Mouse (Mus musculus): ENCODE results near the gene Fgf8. TPM values are rescaled to one million over a fixed set of nuclear protein-coding genes. Genes with fewer than 3 reads are reported as not detected.
A peak's percentile ranks its signal among the peaks of the same experiment; 100 is the strongest.

The Fgf8 gene
- polyA plus RNA-seq, 1 experiment from 2014 or later = not detected

DNA sequence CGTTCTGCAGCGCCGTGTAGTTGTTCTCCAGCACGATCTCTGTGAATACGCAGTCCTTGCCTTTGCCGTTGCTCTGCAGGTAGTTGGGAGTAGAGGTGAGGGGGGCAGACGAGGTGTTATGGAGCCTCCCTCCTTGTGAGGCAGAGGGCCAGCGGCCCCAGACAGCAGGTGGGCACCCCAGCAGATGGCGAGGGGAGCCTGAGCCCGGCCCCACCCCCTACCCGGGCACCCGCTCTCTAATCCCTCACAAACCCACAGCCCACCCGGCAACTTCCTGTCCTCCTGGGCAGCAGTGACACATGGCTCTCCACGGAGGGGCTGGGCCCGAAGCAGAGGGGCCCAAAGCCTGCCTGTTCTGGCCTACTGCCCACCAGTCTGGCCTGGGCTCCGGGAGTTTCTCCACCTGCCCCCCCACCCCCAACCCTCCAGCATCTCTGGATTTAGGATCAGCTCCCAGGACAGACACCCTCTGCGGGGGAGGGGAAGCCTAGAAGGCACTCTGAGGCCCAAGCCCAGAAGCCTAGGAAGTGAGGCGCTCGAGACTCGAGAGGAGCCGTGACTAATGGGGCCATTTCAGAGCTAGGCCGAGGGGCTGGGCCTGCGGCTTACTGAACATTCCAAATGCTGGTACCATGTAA, 5.4 kb downstream of the Fgf8 start:
- peaks cover 19% of the 10 kb centered on the region for H3K4me1 ChIP-seq
- peak overlapping the region; percentile 52 for H3K4me2 ChIP-seq
- H3K27ac ChIP-seq = no peak overlapping the region
- 21% methylated on average over 23 of the region's 23 CpGs for WGBS (ENCODE audit: insufficient replicate concordance)
- no peaks in the 10 kb centered on the region for H3K9me3 ChIP-seq (replicated peaks)
- peak overlapping the region; percentile 22; the same call in 1 of the 2 replicates for H3K4me3 ChIP-seq
- H3K36me3 ChIP-seq = no peaks in the 10 kb centered on the region
- H3K27me3 ChIP-seq (replicated peaks) = peaks cover 100% of the 10 kb centered on the region
- H3K9ac ChIP-seq = no peak overlapping the region
- 0 out of 2 replicates have a peak, but pooled peaks have one; percentile 11 for ATAC-seq

DNA sequence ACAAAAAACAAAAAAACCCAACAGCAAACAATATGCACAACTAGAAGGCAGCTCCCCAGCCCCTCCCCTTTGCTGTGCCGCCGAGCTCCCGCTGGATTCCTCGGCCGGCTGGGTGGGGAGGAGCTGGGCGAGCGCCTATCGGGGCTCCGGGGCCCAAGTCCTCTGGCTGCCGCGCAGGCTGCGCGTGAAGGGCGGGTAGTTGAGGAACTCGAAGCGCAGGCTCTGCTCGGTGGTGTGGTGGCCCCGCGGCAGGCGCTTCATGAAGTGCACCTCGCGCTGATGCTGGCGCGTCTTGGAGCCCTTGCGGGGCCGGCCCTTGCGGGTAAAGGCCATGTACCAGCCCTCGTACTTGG, 5.9 kb downstream of the Fgf8 start:
- peaks cover 100% of the 10 kb centered on the region for H3K27me3 ChIP-seq (replicated peaks)
- WGBS (ENCODE audit: insufficient replicate concordance) = 1% methylated on average over 28 of the region's 28 CpGs
- no peak overlapping the region for H3K27ac ChIP-seq
- peaks cover 14% of the 10 kb centered on the region for H3K4me1 ChIP-seq
- H3K4me2 ChIP-seq = peak overlapping the region; percentile 52
- no peak overlapping the region for H3K9ac ChIP-seq
- peak overlapping the region; percentile 22; the same call in 1 of the 2 replicates for H3K4me3 ChIP-seq
- no peaks in the 10 kb centered on the region for H3K36me3 ChIP-seq
- ATAC-seq = peak; percentile 57
- no peaks in the 10 kb centered on the region for H3K9me3 ChIP-seq (replicated peaks)

- 50% methylated on average over 1 of the region's 1 CpGs for WGBS (ENCODE audit: insufficient replicate concordance)
- Histone ChIP-seq H3K36me3 (no peaks in the 10 kb centered on the region), H3K4me2 (no peak overlapping the region), H3K4me3 (no peak overlapping the region), H3K27ac (no peak overlapping the region), H3K9me3 (replicated peaks) (no peaks in the 10 kb centered on the region), H3K9ac (no peak overlapping the region), H3K4me1 (peaks cover 10% of the 10 kb centered on the region), H3K27me3 (replicated peaks) (peaks cover 100% of the 10 kb centered on the region)
- no peak for ATAC-seq
These were observed 6.5 kb downstream of the Fgf8 start for GRCm38 (mm10) chr19:45736241-45736640.

- H3K27me3 ChIP-seq (replicated peaks) = peaks cover 100% of the 10 kb centered on the region
- no peak overlapping the region for H3K4me2 ChIP-seq
- no peak overlapping the region for H3K27ac ChIP-seq
- no peaks in the 10 kb centered on the region for H3K36me3 ChIP-seq
- no peak overlapping the region for H3K9ac ChIP-seq
- peaks cover 10% of the 10 kb centered on the region for H3K4me1 ChIP-seq
- no peak overlapping the region for H3K4me3 ChIP-seq
- no peaks in the 10 kb centered on the region for H3K9me3 ChIP-seq (replicated peaks)
- ATAC-seq = no peak
- 51% methylated on average over 7 of the region's 7 CpGs for WGBS (ENCODE audit: insufficient replicate concordance)
These were observed 8.0 kb downstream of the Fgf8 start for GRCm38 (mm10) chr19:45734762-45735161.

DNA sequence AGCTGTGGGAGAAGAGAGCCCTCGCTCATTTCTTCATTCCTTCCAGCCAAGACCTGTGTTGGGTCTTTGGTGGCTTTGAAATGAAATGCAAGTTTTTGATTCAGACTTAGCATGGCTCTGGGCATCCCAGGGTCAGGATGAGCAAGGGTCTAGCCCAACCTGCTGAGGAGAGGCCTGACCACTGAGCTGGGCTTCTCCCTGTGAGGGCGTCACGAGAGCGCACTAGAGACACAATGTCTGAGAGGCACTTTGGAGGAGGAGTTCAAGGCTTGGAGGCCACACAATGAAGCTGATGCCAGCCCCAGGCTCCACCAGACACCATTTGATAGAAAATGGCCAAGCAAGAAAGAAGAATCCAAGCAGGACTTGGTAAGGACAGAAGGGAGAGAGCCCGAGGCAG, 8.5 kb downstream of the Fgf8 start:
- Histone ChIP-seq H3K9ac (no peak overlapping the region), H3K27ac (no peak overlapping the region), H3K4me3 (no peak overlapping the region), H3K36me3 (no peaks in the 10 kb centered on the region), H3K4me2 (no peak overlapping the region), H3K27me3 (replicated peaks) (peaks cover 96% of the 10 kb centered on the region), H3K9me3 (replicated peaks) (no peaks in the 10 kb centered on the region), H3K4me1 (peaks cover 10% of the 10 kb centered on the region)
- 61% methylated on average over 5 of the region's 5 CpGs for WGBS (ENCODE audit: insufficient replicate concordance)
- no peak for ATAC-seq

GRCm38 (mm10) chr19:45733564-45733963, 9.2 kb downstream of the Fgf8 start:
- peaks cover 10% of the 10 kb centered on the region for H3K4me1 ChIP-seq
- H3K4me3 ChIP-seq = no peak overlapping the region
- no peaks in the 10 kb centered on the region for H3K9me3 ChIP-seq (replicated peaks)
- no peak overlapping the region for H3K4me2 ChIP-seq
- H3K9ac ChIP-seq = no peak overlapping the region
- H3K27ac ChIP-seq = no peak overlapping the region
- no peak for ATAC-seq
- 21% methylated on average over 10 of the region's 10 CpGs for WGBS (ENCODE audit: insufficient replicate concordance)
- H3K36me3 ChIP-seq = no peaks in the 10 kb centered on the region
- peaks cover 90% of the 10 kb centered on the region for H3K27me3 ChIP-seq (replicated peaks)

- Histone ChIP-seq H3K4me1 (0 out of 2 replicates have a peak, but pooled peaks cover under 1% of the 10 kb centered on the region), H3K9ac (no peak overlapping the region), H3K9me3 (replicated peaks) (no peaks in the 10 kb centered on the region), H3K27me3 (replicated peaks) (peaks cover 81% of the 10 kb centered on the region), H3K4me3 (no peak overlapping the region), H3K36me3 (no peaks in the 10 kb centered on the region), H3K27ac (no peak overlapping the region), H3K4me2 (no peak overlapping the region)
- 73% methylated on average over 7 of the region's 7 CpGs for WGBS (ENCODE audit: insufficient replicate concordance)
- ATAC-seq = no peak
These were observed 11.1 kb downstream of the Fgf8 start for GRCm38 (mm10) chr19:45731658-45732057.

- Histone ChIP-seq H3K27me3 (replicated peaks) (peaks cover 78% of the 10 kb centered on the region), H3K4me1 (no peaks in the 10 kb centered on the region), H3K9me3 (replicated peaks) (no peaks in the 10 kb centered on the region), H3K27ac (no peak overlapping the region), H3K4me3 (no peak overlapping the region), H3K36me3 (no peaks in the 10 kb centered on the region), H3K4me2 (no peak overlapping the region), H3K9ac (no peak overlapping the region)
- ATAC-seq = no peak
- WGBS (ENCODE audit: insufficient replicate concordance) = 57% methylated on average over 8 of the region's 8 CpGs
These were observed 12.7 kb downstream of the Fgf8 start for GRCm38 (mm10) chr19:45730042-45730441.

DNA sequence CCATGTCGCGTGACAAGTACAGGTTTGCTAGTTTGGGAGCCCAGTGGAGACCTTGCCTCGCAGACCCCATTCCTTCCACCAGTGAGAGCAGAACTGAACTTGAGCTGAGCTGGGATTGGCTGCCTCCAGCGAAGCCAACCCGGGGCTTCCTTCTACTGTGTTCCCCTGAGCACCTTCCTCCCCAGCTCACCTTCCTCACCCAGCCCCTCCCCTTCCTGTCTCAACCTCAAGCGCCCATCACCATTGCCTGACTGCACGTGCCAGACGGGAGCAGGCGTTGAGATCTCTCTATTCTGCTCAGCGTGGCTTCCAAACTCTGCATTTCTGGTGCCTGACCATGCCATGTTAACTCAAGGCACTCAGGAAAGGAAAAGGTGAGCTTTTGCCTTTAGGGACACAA, 15.5 kb downstream of the Fgf8 start:
- no peak overlapping the region for H3K4me2 ChIP-seq
- H3K9me3 ChIP-seq (replicated peaks) = no peaks in the 10 kb centered on the region
- H3K4me3 ChIP-seq = no peak overlapping the region
- H3K27me3 ChIP-seq (replicated peaks) = peaks cover 50% of the 10 kb centered on the region
- 42% methylated on average over 10 of the region's 10 CpGs for WGBS (ENCODE audit: insufficient replicate concordance)
- no peaks in the 10 kb centered on the region for H3K36me3 ChIP-seq
- no peak overlapping the region for H3K9ac ChIP-seq
- no peak for ATAC-seq
- H3K4me1 ChIP-seq = no peaks in the 10 kb centered on the region
- no peak overlapping the region for H3K27ac ChIP-seq

GRCm38 (mm10) chr19:45725677-45726277, 16.9 kb downstream of the Fgf8 start:
- no peak overlapping the region for H3K4me3 ChIP-seq
- no peak for ATAC-seq
- peaks cover 41% of the 10 kb centered on the region for H3K27me3 ChIP-seq (replicated peaks)
- H3K4me2 ChIP-seq = no peak overlapping the region
- no peak overlapping the region for H3K27ac ChIP-seq
- no peaks in the 10 kb centered on the region for H3K4me1 ChIP-seq
- H3K9me3 ChIP-seq (replicated peaks) = no peaks in the 10 kb centered on the region
- H3K9ac ChIP-seq = no peak overlapping the region
- 50% methylated on average over 14 of the region's 14 CpGs for WGBS (ENCODE audit: insufficient replicate concordance)
- no peaks in the 10 kb centered on the region for H3K36me3 ChIP-seq

GRCm38 (mm10) chr19:45722188-45722587, 20.5 kb downstream of the Fgf8 start:
- 59% methylated on average over 5 of the region's 5 CpGs for WGBS (ENCODE audit: insufficient replicate concordance)
- H3K9me3 ChIP-seq (replicated peaks) = no peaks in the 10 kb centered on the region
- no peak overlapping the region for H3K27ac ChIP-seq
- no peak overlapping the region for H3K9ac ChIP-seq
- ATAC-seq = no peak
- no peak overlapping the region for H3K4me3 ChIP-seq
- peaks cover 7% of the 10 kb centered on the region; the same call in 1 of the 2 replicates for H3K4me1 ChIP-seq
- H3K36me3 ChIP-seq = no peaks in the 10 kb centered on the region
- H3K27me3 ChIP-seq (replicated peaks) = peaks cover 44% of the 10 kb centered on the region
- no peak overlapping the region for H3K4me2 ChIP-seq

DNA sequence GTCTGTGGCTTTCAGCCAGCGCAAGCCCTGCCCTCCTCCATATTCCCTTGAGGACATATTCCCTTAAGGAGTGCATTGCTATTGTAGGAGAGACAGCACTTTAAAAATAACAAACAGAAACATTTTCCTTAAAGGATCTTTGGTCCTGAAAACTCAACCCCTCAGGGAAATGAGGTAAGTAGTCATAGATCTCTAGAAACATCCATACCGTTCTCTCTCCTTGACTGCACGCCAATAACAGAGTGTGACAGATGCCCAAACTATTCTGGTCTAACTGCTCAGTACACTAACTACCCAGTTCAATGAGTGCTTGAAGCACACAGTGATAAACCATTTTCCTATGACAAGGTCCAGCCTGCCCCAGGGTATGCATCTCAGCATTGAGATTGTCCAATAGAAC, 24.4 kb downstream of the Fgf8 start:
- H3K4me3 ChIP-seq = no peak overlapping the region

More for the DNA sequence above, 24.4 kb downstream of the Fgf8 start:
- peaks cover 7% of the 10 kb centered on the region; the same call in 1 of the 2 replicates for H3K4me1 ChIP-seq
- H3K36me3 ChIP-seq = no peaks in the 10 kb centered on the region
- no peaks in the 10 kb centered on the region for H3K9me3 ChIP-seq (replicated peaks)
- ATAC-seq = no peak
- H3K4me2 ChIP-seq = no peak overlapping the region
- WGBS (ENCODE audit: insufficient replicate concordance) = 63% methylated on average over 3 of the region's 3 CpGs
- H3K27ac ChIP-seq = no peak overlapping the region
- H3K9ac ChIP-seq = no peak overlapping the region
- peaks cover 40% of the 10 kb centered on the region for H3K27me3 ChIP-seq (replicated peaks)

All from liver, embryonic 12.5 days (tissue).